Mouse (Mus musculus) bone marrow macrophage, adult 2 months (primary cell): Measurements from ENCODE around the gene Car11.

Experiments
- CTCF ChIP-seq: IDR thresholded peaks from 2 replicates; pipeline ENCODE4 v1.5.1; 2012; ENCODE audit warnings: low read depth, mild to moderate bottlenecking, low read length, moderate library complexity
- POLR2A ChIP-seq: IDR thresholded peaks from 2 replicates; pipeline ENCODE4 v1.6.1; 2012; ENCODE audit warnings: mild to moderate bottlenecking, low read depth, low read length, borderline replicate concordance

DNA sequence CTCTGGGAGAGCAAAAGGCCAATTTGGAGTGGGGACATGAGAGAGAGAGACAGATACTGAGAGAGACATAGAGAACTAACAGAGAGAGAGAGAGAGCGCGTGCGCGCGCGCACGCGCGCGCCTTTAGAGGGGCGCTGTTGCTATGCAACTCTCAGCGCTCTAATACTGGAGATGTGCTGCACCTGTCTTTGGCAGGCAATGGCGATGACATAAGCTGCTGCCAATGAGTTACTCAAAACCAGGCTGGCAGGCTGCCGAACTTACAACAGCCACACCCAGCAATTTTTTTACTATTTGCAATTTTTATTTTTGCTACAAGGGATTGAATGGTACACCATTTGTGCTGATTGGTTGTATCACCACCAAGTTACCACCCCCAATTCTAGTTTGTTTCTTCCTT lies 31.9 kb upstream of the Car11 start:
- TF ChIP-seq POLR2A = no peak
- TF ChIP-seq CTCF = no peak
